Mouse (Mus musculus): ENCODE results near the gene Erp27. TPM values are rescaled to one million over a fixed set of nuclear protein-coding genes. Genes with fewer than 3 reads are reported as not detected.

Erp27 gene
- total and polyA plus RNA-seq, 3 experiments: 0.39 TPM; not detected in 2

- TF ChIP-seq POLR2AphosphoS5 (IDR thresholded peaks at IDR 0.05; ENCODE audit: borderline replicate concordance, low read depth, low read length) (no peak), CTCF (IDR thresholded peaks at IDR 0.05 in 2 of 3, conservative IDR thresholded peaks at IDR 0.05 in 1 of 3; ENCODE audit: control insufficient read depth in 1 of 3, insufficient read depth in 1 of 3, low read depth in 2 of 3, low read length in 3 of 3, poor library complexity in 1 of 3, severe bottlenecking in 1 of 3) (no peak), SIN3A (IDR thresholded peaks at IDR 0.05; ENCODE audit: low read length) (no peak), UBTF (IDR thresholded peaks at IDR 0.05; ENCODE audit: borderline replicate concordance, insufficient read depth, low read depth, low read length) (no peak), USF1 (IDR thresholded peaks at IDR 0.05; ENCODE audit: low read depth, low read length) (no peak), MYC (IDR thresholded peaks at IDR 0.05; ENCODE audit: low read depth, low read length) (no peak), HCFC1 (IDR thresholded peaks at IDR 0.05; ENCODE audit: low read depth, low read length) (no peak), TAL1 (IDR thresholded peaks at IDR 0.05; ENCODE audit: low read length) (no peak), EP300 (IDR thresholded peaks at IDR 0.05; ENCODE audit: low read depth in 1 of 2, low read length in 2 of 2) (no peak)
Measured at GRCm38 (mm10) chr6:136954192-136954591, 32.2 kb upstream of the Erp27 start.

GRCm38 (mm10) chr6:136952930-136953329, 30.9 kb upstream of the Erp27 start:
- peaks cover 2 to 12% of the 10 kb centered on the region in 2 experiments; a peak in 3 of 4 replicates for H3K4me1 ChIP-seq (ENCODE audit: control insufficient read depth in 1 of 2, insufficient read depth in 2 of 2, low read length in 2 of 2)
- H3K36me3 ChIP-seq (ENCODE audit: control insufficient read depth in 1 of 2, insufficient read depth in 2 of 2, low read length in 2 of 2): peaks cover 0 to 10% of the 10 kb centered on the region in 2 experiments; a peak in 2 of 4 replicates
- DNase-seq (ENCODE audit: low read depth, low spot score): no peak
- H3K27me3 ChIP-seq (ENCODE audit: control insufficient read depth in 1 of 2, insufficient read depth in 2 of 2, low read length in 2 of 2): peaks cover 0 to 2% of the 10 kb centered on the region in 2 experiments; a peak in 1 of 4 replicates
- H3K9me3 ChIP-seq (replicated peaks; ENCODE audit: insufficient read depth, low read length): no peaks in the 10 kb centered on the region
- no peak overlapping the region for H3K4me3 ChIP-seq (ENCODE audit: control insufficient read depth in 1 of 2, insufficient read depth in 1 of 2, low read depth in 2 of 2, low read length in 2 of 2)
- TF ChIP-seq JUND (IDR thresholded peaks at IDR 0.05; ENCODE audit: low read depth, low read length) (no peak), TAL1 (IDR thresholded peaks at IDR 0.05; ENCODE audit: low read length) (no peak), USF2 (IDR thresholded peaks at IDR 0.05; ENCODE audit: borderline replicate concordance in 1 of 2, insufficient read depth in 1 of 2, low read depth in 1 of 2, low read length in 2 of 2) (no peak), ZC3H11A (IDR thresholded peaks at IDR 0.05; ENCODE audit: low read depth, low read length) (no peak), MYC (IDR thresholded peaks at IDR 0.05; ENCODE audit: low read depth, low read length) (no peak), GABPA (IDR thresholded peaks at IDR 0.05; ENCODE audit: low read depth, low read length) (no peak), GATA1 (IDR thresholded peaks at IDR 0.05; ENCODE audit: low read depth, low read length) (no peak)
- H3K27ac ChIP-seq (ENCODE audit: control insufficient read depth, low read depth, low read length): no peak overlapping the region
- no peak overlapping the region for H3K9ac ChIP-seq (ENCODE audit: control insufficient read depth, low read depth, low read length, poor library complexity, severe bottlenecking)
- no peaks in the 10 kb centered on the region for H3K79me2 ChIP-seq (ENCODE audit: control insufficient read depth, insufficient read depth, low read length, poor library complexity)

More at GRCm38 (mm10) chr6:136954192-136954591, 32.2 kb upstream of the Erp27 start:
- H3K27me3 ChIP-seq (ENCODE audit: control insufficient read depth in 1 of 2, insufficient read depth in 2 of 2, low read length in 2 of 2): peaks cover 0 to 2% of the 10 kb centered on the region in 2 experiments; a peak in 1 of 4 replicates
- H3K9ac ChIP-seq (ENCODE audit: control insufficient read depth, low read depth, low read length, poor library complexity, severe bottlenecking): no peak overlapping the region
- no peak for DNase-seq (ENCODE audit: low read depth, low spot score)
- no peaks in the 10 kb centered on the region for H3K9me3 ChIP-seq (replicated peaks; ENCODE audit: insufficient read depth, low read length)
- no peak overlapping the region for H3K4me3 ChIP-seq (ENCODE audit: control insufficient read depth in 1 of 2, insufficient read depth in 1 of 2, low read depth in 2 of 2, low read length in 2 of 2)
- peaks cover 2 to 12% of the 10 kb centered on the region in 2 experiments; a peak in 3 of 4 replicates for H3K4me1 ChIP-seq (ENCODE audit: control insufficient read depth in 1 of 2, insufficient read depth in 2 of 2, low read length in 2 of 2)
- H3K79me2 ChIP-seq (ENCODE audit: control insufficient read depth, insufficient read depth, low read length, poor library complexity): no peaks in the 10 kb centered on the region
- peaks cover 0 to 10% of the 10 kb centered on the region in 2 experiments; a peak in 2 of 4 replicates for H3K36me3 ChIP-seq (ENCODE audit: control insufficient read depth in 1 of 2, insufficient read depth in 2 of 2, low read length in 2 of 2)
- H3K27ac ChIP-seq (ENCODE audit: control insufficient read depth, low read depth, low read length): no peak overlapping the region
